Mouse (Mus musculus): ENCODE measurements around the gene Rbm17.
"Not testable (repeated sequence)": the region's sequence is repeated elsewhere in the genome, so short reads cannot be mapped to it uniquely, and the experiment has no call there.

The Rbm17 gene

GRCm38 (mm10) chr2:11604053-11604452 lies at the start of gene Rbm17:
Gene Rbm17 (minus strand): TSS chr2:11604153.
- no peak for DNase-seq (ENCODE audit: low spot score in 2 of 2)

- no peak for DNase-seq (ENCODE audit: low spot score in 2 of 2)
Observed at GRCm38 (mm10) chr2:11653330-11653729, 49.4 kb upstream of the Rbm17 start.

- no peak for DNase-seq (ENCODE audit: low spot score in 2 of 2)
Observed at GRCm38 (mm10) chr2:11652780-11653179, 48.8 kb upstream of the Rbm17 start.

GRCm38 (mm10) chr2:11652196-11652595 lies 48.2 kb upstream of the Rbm17 start:
- DNase-seq (ENCODE audit: low spot score in 2 of 2): no peak

GRCm38 (mm10) chr2:11651476-11651875 lies 47.5 kb upstream of the Rbm17 start:
- no peak for DNase-seq (ENCODE audit: low spot score in 2 of 2)

- DNase-seq (ENCODE audit: low spot score in 2 of 2): no peak
Observed at GRCm38 (mm10) chr2:11645297-11645696, 41.3 kb upstream of the Rbm17 start.

- DNase-seq (ENCODE audit: low spot score in 2 of 2): no peak
Observed at GRCm38 (mm10) chr2:11644057-11644456, 40.1 kb upstream of the Rbm17 start.

- DNase-seq (ENCODE audit: low spot score in 2 of 2): no peak
Observed at GRCm38 (mm10) chr2:11642451-11642941, 38.5 kb upstream of the Rbm17 start, which contains the start of gene Il2ra. Gene Il2ra (plus strand): TSS chr2:11642807.

GRCm38 (mm10) chr2:11637115-11637514 lies 33.2 kb upstream of the Rbm17 start:
- no peak for DNase-seq (ENCODE audit: low spot score in 2 of 2)

GRCm38 (mm10) chr2:11636138-11636480 lies 32.2 kb upstream of the Rbm17 start:
- DNase-seq (ENCODE audit: low spot score in 2 of 2): no peak

GRCm38 (mm10) chr2:11635471-11636137 lies 31.7 kb upstream of the Rbm17 start:
- no peak for DNase-seq (ENCODE audit: low spot score in 2 of 2)

GRCm38 (mm10) chr2:11635035-11635434 lies 31.1 kb upstream of the Rbm17 start:
- DNase-seq (ENCODE audit: low spot score in 2 of 2): no peak

GRCm38 (mm10) chr2:11625890-11626289 lies 21.9 kb upstream of the Rbm17 start, which contains the start of gene Gm17490:
Gene Gm17490 (minus strand): TSS chr2:11626264.
- DNase-seq (ENCODE audit: low spot score in 2 of 2): no peak

GRCm38 (mm10) chr2:11623726-11624125 lies 19.8 kb upstream of the Rbm17 start:
- DNase-seq (ENCODE audit: low spot score in 2 of 2): no peak

GRCm38 (mm10) chr2:11623173-11623572 lies 19.2 kb upstream of the Rbm17 start:
- DNase-seq (ENCODE audit: low spot score in 2 of 2): no peak

GRCm38 (mm10) chr2:11619598-11619997 lies 15.6 kb upstream of the Rbm17 start:
- no peak for DNase-seq (ENCODE audit: low spot score in 2 of 2)

GRCm38 (mm10) chr2:11616846-11617245 lies 12.9 kb upstream of the Rbm17 start:
- DNase-seq (ENCODE audit: low spot score in 2 of 2): no peak

GRCm38 (mm10) chr2:11612939-11613338 lies 9.0 kb upstream of the Rbm17 start:
- DNase-seq (ENCODE audit: low spot score in 2 of 2): not testable (repeated sequence)

GRCm38 (mm10) chr2:11606718-11607117 lies 2.8 kb upstream of the Rbm17 start:
- DNase-seq (ENCODE audit: low spot score in 2 of 2): not testable (repeated sequence)

- no peak for DNase-seq (ENCODE audit: low spot score in 2 of 2)
Observed at GRCm38 (mm10) chr2:11604911-11605310, 958 bp upstream of the Rbm17 start.

GRCm38 (mm10) chr2:11602506-11603489 lies 1.2 kb downstream of the Rbm17 start:
- DNase-seq (ENCODE audit: low spot score in 2 of 2): peak; percentile 86 to 94

- no peak for DNase-seq (ENCODE audit: low spot score in 2 of 2)
Observed at GRCm38 (mm10) chr2:11601795-11602194, 2.2 kb downstream of the Rbm17 start.

GRCm38 (mm10) chr2:11597906-11598305 lies 6.0 kb downstream of the Rbm17 start:
- no peak for DNase-seq (ENCODE audit: low spot score in 2 of 2)

Data from frontal cortex, postnatal 10 days (tissue).